Mouse (Mus musculus) forebrain, embryonic 11.5 days (tissue): ENCODE measurements around the gene Samd5. TPM values are rescaled to one million over a fixed set of nuclear protein-coding genes. Genes with fewer than 3 reads are reported as not detected.

ENCODE experiments used
- ATAC-seq: fragments of 200-750 bp; cut with Nextera tagmentation; replicated peaks from 2 replicates; pipeline ENCODE4 v1.8.0; 2017; ENCODE audit warnings: moderate TSS enrichment; ENCODE audit not compliant: low FRiP score
- DNase-seq: peaks from one replicate; pipeline ENCODE4 v3.0.0-alpha.2; 2017; ENCODE audit warnings: low spot score
- H3K27ac ChIP-seq: fragments of 300-500 bp; sonication (generic); 2 replicates; pipeline ENCODE4 v1.5.1; 2014; ENCODE audit warnings: low read depth, low read length
- H3K27me3 ChIP-seq: fragments of 300-500 bp; sonication (generic); 2 replicates; pipeline ENCODE4 v1.6.1; 2014; ENCODE audit warnings: mild to moderate bottlenecking, low read length, mixed read lengths; ENCODE audit not compliant: control insufficient read depth, insufficient read depth
- H3K36me3 ChIP-seq: fragments of 300-500 bp; sonication (generic); 2 replicates; pipeline ENCODE4 v1.6.1; 2014; ENCODE audit warnings: mild to moderate bottlenecking, low read length, moderate library complexity, mixed read lengths; ENCODE audit not compliant: control insufficient read depth, insufficient read depth
- H3K4me1 ChIP-seq: fragments of 300-500 bp; sonication (generic); replicated peaks from 2 replicates; pipeline ENCODE4 v1.6.1; 2014; ENCODE audit warnings: low read length, mixed read lengths; ENCODE audit not compliant: control insufficient read depth, insufficient read depth
- H3K4me2 ChIP-seq: fragments of 300-500 bp; sonication (generic); 2 replicates; pipeline ENCODE4 v1.6.1; 2014; ENCODE audit warnings: low read depth, mild to moderate bottlenecking, low read length, moderate library complexity, mixed read lengths; ENCODE audit not compliant: severe bottlenecking
- H3K4me3 ChIP-seq: fragments of 300-500 bp; sonication (generic); 2 replicates; pipeline ENCODE4 v1.5.1; 2014; ENCODE audit warnings: low read depth, low read length
- H3K9ac ChIP-seq: fragments of 300-500 bp; sonication (generic); 2 replicates; pipeline ENCODE4 v1.6.1; 2014; ENCODE audit warnings: low read length
- H3K9me3 ChIP-seq: fragments of 300-500 bp; sonication (generic); 2 replicates; pipeline ENCODE4 v1.6.1; 2016; ENCODE audit warnings: low read length, mixed read lengths; ENCODE audit not compliant: control insufficient read depth
- WGBS: fragments of 180-500 bp; shearing (Covaris S2); extraction: QIAGEN DNeasy Blood & Tissue Kit; methylation state at CpG from one replicate; pipeline ENCODE4 v1.1.7; 2014; 5-methylcytosine and 5-hydroxymethylcytosine counted together
- polyA plus RNA-seq: library from polyadenylated mRNA; unstranded; fragments of >200 nt; fragmentation: Nextera tagmentation; extraction: Ambion mirVana; gene quantifications from 2 replicates; pipeline ENCODE4 v1.2.1, GENCODE M21; 2014

The Samd5 gene
- polyA plus RNA-seq, 1 experiment from 2014 or later, result 7.3 TPM

- WGBS, result 91% methylated on average over 5 of the region's 5 CpGs
- H3K27me3 ChIP-seq, result no peaks in the 10 kb centered on the region
- H3K9me3 ChIP-seq, result no peaks in the 10 kb centered on the region
- no peaks in the 10 kb centered on the region for H3K36me3 ChIP-seq
- no peak overlapping the region for H3K27ac ChIP-seq
- H3K4me2 ChIP-seq, result no peak overlapping the region
- H3K4me3 ChIP-seq, result no peak overlapping the region
- no peak for ATAC-seq
- no peak overlapping the region for H3K9ac ChIP-seq
- DNase-seq, result no peak
- H3K4me1 ChIP-seq, result no peaks in the 10 kb centered on the region
Measured at GRCm38 (mm10) chr10:9605635-9606034, 69.4 kb downstream of the Samd5 start.

DNA sequence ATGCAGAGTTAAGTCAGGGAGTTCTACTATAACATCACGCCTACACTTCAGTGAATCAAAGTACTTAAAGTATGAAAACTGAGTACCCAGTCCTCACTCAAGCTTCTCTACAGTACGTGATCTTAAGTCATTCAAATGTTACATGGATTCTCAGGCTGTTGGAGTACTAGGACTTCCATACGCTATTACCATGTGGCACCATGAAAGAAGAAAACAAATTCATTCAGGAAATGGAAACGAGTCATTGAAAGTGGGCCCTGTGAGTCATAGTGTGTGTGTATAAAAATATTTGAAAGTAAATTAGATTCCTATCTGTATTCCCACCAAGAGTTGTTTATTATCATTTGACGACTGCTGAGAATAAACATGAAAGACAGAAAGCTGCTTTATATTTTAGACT is 71.7 kb downstream of the Samd5 start:
- DNase-seq (no peak), ATAC-seq (no peak)
- H3K9ac ChIP-seq, result no peak overlapping the region
- no peaks in the 10 kb centered on the region for H3K9me3 ChIP-seq
- 80% methylated on average over 5 of the region's 5 CpGs for WGBS
- no peaks in the 10 kb centered on the region for H3K36me3 ChIP-seq
- no peak overlapping the region for H3K27ac ChIP-seq
- no peak overlapping the region for H3K4me3 ChIP-seq
- no peaks in the 10 kb centered on the region for H3K27me3 ChIP-seq
- H3K4me2 ChIP-seq, result no peak overlapping the region
- no peaks in the 10 kb centered on the region for H3K4me1 ChIP-seq

GRCm38 (mm10) chr10:9602845-9603244 is 72.2 kb downstream of the Samd5 start:
- Histone ChIP-seq H3K36me3 (no peaks in the 10 kb centered on the region), H3K4me2 (no peak overlapping the region), H3K9ac (no peak overlapping the region), H3K4me3 (no peak overlapping the region), H3K27me3 (no peaks in the 10 kb centered on the region), H3K9me3 (no peaks in the 10 kb centered on the region), H3K4me1 (no peaks in the 10 kb centered on the region), H3K27ac (no peak overlapping the region)
- ATAC-seq, result no peak
- DNase-seq, result no peak
- WGBS, result 91% methylated on average over 5 of the region's 5 CpGs

DNA sequence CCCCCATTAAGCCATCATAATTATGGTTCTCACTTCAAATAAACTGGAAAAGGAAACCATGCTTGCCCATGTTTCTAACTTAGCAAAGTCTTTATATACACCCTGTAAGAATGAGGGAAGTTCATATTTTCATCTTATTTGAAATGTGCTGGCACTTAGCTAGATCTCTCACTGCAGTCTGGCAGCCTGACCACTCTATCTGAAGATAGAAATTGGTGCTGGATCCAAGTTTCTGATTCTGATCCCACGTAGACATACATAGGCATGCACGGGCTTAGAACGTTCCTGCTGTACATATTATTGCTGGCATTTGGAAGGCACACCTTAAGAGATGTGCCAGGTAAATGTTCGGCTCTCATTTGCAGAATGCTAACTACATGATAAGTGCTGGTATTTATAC is 72.6 kb downstream of the Samd5 start:
- 90% methylated on average over 4 of the region's 4 CpGs for WGBS
- no peak for DNase-seq
- no peak overlapping the region for H3K4me2 ChIP-seq
- no peak for ATAC-seq
- no peaks in the 10 kb centered on the region for H3K27me3 ChIP-seq
- H3K9ac ChIP-seq, result no peak overlapping the region
- H3K27ac ChIP-seq, result no peak overlapping the region
- no peaks in the 10 kb centered on the region for H3K36me3 ChIP-seq
- no peaks in the 10 kb centered on the region for H3K9me3 ChIP-seq
- no peaks in the 10 kb centered on the region for H3K4me1 ChIP-seq
- H3K4me3 ChIP-seq, result no peak overlapping the region

DNA sequence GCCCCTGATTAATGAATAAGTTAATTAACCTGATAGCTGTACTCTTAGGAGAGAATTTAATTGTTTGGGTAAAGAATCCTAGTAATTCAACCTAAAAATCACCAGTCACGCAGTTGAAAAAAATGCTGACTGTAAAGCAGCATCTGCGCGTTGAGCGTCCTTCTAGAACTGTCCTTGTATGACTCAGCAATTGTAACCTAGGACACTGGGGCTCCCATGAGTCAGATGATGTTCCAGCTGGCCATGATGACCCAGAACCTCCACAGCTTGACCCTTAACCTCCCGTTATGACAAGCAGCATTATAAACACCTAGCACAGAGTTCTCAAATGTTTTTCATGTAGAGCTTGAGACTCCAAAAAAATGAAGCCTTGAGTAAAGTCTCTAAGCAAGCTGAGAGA is 78.8 kb downstream of the Samd5 start:
- Histone ChIP-seq H3K9ac (no peak overlapping the region), H3K9me3 (no peaks in the 10 kb centered on the region), H3K4me1 (no peaks in the 10 kb centered on the region), H3K4me2 (no peak overlapping the region), H3K36me3 (no peaks in the 10 kb centered on the region), H3K4me3 (no peak overlapping the region), H3K27ac (no peak overlapping the region), H3K27me3 (no peaks in the 10 kb centered on the region)
- ATAC-seq (no peak), DNase-seq (no peak)
- WGBS, result 81% methylated on average over 5 of the region's 5 CpGs

DNA sequence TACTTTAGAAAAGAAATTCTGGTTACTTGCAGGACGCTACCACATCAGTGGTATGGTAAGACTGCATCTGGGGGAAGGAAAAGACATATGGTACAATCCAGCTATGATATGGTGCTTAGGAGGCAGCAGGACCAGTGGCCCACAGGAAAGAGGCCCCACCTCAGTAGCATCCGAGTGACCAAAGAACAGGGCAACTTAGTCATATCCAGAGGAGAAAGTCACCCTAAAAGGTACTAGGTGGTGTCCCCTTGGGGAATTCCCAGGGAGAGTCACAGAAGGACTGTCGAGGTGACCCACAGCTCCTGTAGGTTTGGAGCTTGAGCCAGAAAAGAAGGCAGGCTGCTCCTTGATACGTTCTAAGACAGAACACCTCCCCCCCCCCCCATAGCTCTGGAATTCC is 80.3 kb downstream of the Samd5 start:
- Histone ChIP-seq H3K27ac (no peak overlapping the region), H3K4me1 (no peaks in the 10 kb centered on the region), H3K27me3 (no peaks in the 10 kb centered on the region), H3K4me2 (no peak overlapping the region), H3K9me3 (no peaks in the 10 kb centered on the region), H3K4me3 (no peak overlapping the region), H3K36me3 (no peaks in the 10 kb centered on the region), H3K9ac (no peak overlapping the region)
- DNase-seq (no peak), ATAC-seq (no peak)
- WGBS, result 92% methylated on average over 4 of the region's 4 CpGs

GRCm38 (mm10) chr10:9590606-9591005 is 84.4 kb downstream of the Samd5 start:
- H3K27me3 ChIP-seq, result no peaks in the 10 kb centered on the region
- no peaks in the 10 kb centered on the region for H3K9me3 ChIP-seq
- no peak overlapping the region for H3K4me2 ChIP-seq
- no peaks in the 10 kb centered on the region for H3K4me1 ChIP-seq
- no peak for DNase-seq
- no peak overlapping the region for H3K4me3 ChIP-seq
- H3K36me3 ChIP-seq, result no peaks in the 10 kb centered on the region
- WGBS, result 83% methylated on average over 2 of the region's 2 CpGs
- H3K27ac ChIP-seq, result no peak overlapping the region
- no peak for ATAC-seq
- no peak overlapping the region for H3K9ac ChIP-seq

DNA sequence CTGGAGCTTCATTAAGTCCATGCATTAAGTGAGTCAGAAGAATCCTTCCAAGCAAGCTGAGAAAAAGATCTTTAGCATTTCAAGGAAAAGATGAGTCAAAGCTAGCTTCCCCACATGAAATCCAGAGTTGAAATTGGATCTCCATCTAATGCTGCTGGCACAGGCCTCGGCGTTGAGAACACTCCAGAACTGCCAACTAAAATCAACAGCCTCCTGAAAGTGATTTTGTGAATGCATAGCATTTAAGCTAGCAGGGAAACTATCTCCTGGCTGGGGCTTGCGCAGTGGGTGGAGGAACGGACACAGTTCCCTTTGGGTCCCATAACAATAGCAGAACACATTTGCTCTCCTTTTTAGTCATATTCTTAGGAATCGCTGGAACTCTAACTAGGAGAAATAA is 88.7 kb downstream of the Samd5 start:
- Histone ChIP-seq H3K27me3 (no peaks in the 10 kb centered on the region), H3K9me3 (no peaks in the 10 kb centered on the region), H3K4me3 (no peak overlapping the region), H3K4me2 (no peak overlapping the region), H3K4me1 (no peaks in the 10 kb centered on the region), H3K27ac (no peak overlapping the region), H3K36me3 (no peaks in the 10 kb centered on the region), H3K9ac (no peak overlapping the region)
- no peak for ATAC-seq
- DNase-seq, result no peak
- WGBS, result 90% methylated on average over 5 of the region's 5 CpGs

DNA sequence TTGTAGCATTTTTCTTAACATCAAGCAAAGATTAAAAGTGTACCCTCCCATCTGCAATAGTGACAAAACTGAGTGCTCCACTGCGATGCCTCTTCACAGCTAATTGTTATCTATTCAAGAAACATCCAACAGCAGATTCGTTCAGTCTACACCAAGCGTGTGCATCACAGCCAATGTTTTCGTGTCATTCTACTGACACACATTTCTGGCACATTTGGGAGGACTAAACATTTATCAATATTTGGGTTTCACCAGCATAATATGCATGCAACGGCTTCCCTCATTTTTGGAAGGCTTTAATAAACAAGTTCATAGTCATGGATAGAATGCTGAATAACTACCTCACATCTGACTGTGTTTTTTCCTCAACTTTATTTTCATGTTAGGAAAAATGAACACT is 95.6 kb downstream of the Samd5 start:
- Histone ChIP-seq H3K36me3 (no peaks in the 10 kb centered on the region), H3K4me1 (no peaks in the 10 kb centered on the region), H3K27me3 (no peaks in the 10 kb centered on the region), H3K27ac (no peak overlapping the region), H3K9ac (no peak overlapping the region), H3K9me3 (no peaks in the 10 kb centered on the region), H3K4me2 (no peak overlapping the region), H3K4me3 (no peak overlapping the region)
- DNase-seq (no peak), ATAC-seq (no peak)
- WGBS, result 85% methylated on average over 5 of the region's 5 CpGs
